ENCODE assay signal across 8 mouse cellular contexts in the genomic region with DNA sequence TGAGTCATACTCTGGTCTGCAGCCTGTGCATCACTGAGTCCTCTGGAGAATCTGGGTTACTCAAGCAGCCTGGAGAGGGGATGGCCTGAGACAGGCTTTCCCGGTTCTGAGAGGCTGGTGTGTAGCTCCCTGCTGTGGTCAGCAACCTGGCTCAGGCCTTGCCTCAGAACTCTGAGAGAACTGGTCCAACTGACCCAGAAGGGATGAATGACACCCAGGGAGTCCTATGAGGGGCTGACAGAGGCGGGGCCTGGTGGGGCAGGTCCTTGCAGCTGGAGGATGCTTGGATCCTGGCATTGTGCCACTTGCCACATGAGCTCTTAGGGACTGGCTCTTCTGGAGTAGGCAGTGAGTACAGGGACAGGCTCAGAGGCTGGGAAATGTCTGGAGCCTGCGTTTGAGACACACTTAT. TPM values are rescaled to one million over a fixed set of nuclear protein-coding genes. Genes with fewer than 3 reads are reported as not detected.
A peak's percentile ranks its signal among the peaks of the same experiment; 100 is the strongest.
DNase-seq lines count a peak whose midpoint lies in the region; ATAC-seq lines count a peak whose summit lies in the region.

No protein-coding gene starts in this region.

- H3K27me3 ChIP-seq in neural tube, embryonic 12.5 days (replicated peaks): no peaks in the 10 kb centered on the region
- no peaks in the 10 kb centered on the region for H3K27me3 ChIP-seq in neural tube, embryonic 15.5 days (replicated peaks)
- no peaks in the 10 kb centered on the region for H3K27me3 ChIP-seq in kidney, embryonic 15.5 days
- H3K27me3 ChIP-seq in lung, embryonic 15.5 days: no peaks in the 10 kb centered on the region

- H3K4me1 ChIP-seq in neural tube, embryonic 12.5 days: peaks cover 12% of the 10 kb centered on the region; the same call in 1 of the 2 replicates
- peaks cover 20% of the 10 kb centered on the region for H3K4me1 ChIP-seq in neural tube, embryonic 15.5 days
- no peaks in the 10 kb centered on the region for H3K4me1 ChIP-seq in kidney, embryonic 15.5 days
- 0 out of 2 replicates have a peak, but pooled peaks cover 7% of the 10 kb centered on the region for H3K4me1 ChIP-seq in lung, embryonic 15.5 days

- no peaks in the 10 kb centered on the region for H3K9me3 ChIP-seq in neural tube, embryonic 12.5 days
- H3K9me3 ChIP-seq in neural tube, embryonic 15.5 days (replicated peaks): no peaks in the 10 kb centered on the region
- H3K9me3 ChIP-seq in kidney, embryonic 15.5 days (replicated peaks): no peaks in the 10 kb centered on the region
- no peaks in the 10 kb centered on the region for H3K9me3 ChIP-seq in lung, embryonic 15.5 days

- peak; percentile 71 to 77 for DNase-seq in cerebellum, adult 18-20 months
- peak; percentile 71 to 74 for DNase-seq in gastrocnemius, postnatal 36 days
- DNase-seq in embryo, embryonic 11 days: no peak

- H3K27ac ChIP-seq in neural tube, embryonic 12.5 days: no peak overlapping the region
- H3K27ac ChIP-seq in neural tube, embryonic 15.5 days (replicated peaks): no peak overlapping the region
- no peak overlapping the region for H3K27ac ChIP-seq in kidney, embryonic 15.5 days
- no peak overlapping the region for H3K27ac ChIP-seq in lung, embryonic 15.5 days

- H3K4me3 ChIP-seq in neural tube, embryonic 12.5 days: no peak overlapping the region
- no peak overlapping the region for H3K4me3 ChIP-seq in neural tube, embryonic 15.5 days (replicated peaks)
- no peak overlapping the region for H3K4me3 ChIP-seq in kidney, embryonic 15.5 days (replicated peaks)
- no peak overlapping the region for H3K4me3 ChIP-seq in lung, embryonic 15.5 days

- H3K36me3 ChIP-seq in neural tube, embryonic 12.5 days: peaks cover 5% of the 10 kb centered on the region; the same call in 1 of the 2 replicates
- no peaks in the 10 kb centered on the region; the same call in 1 of the 2 replicates for H3K36me3 ChIP-seq in neural tube, embryonic 15.5 days
- H3K36me3 ChIP-seq in kidney, embryonic 15.5 days: no peaks in the 10 kb centered on the region
- no peaks in the 10 kb centered on the region for H3K36me3 ChIP-seq in lung, embryonic 15.5 days

- WGBS in neural tube, embryonic 12.5 days: 50% methylated on average over 3 of the region's 3 CpGs
- WGBS in neural tube, embryonic 15.5 days: 49% methylated on average over 3 of the region's 3 CpGs
- 67% methylated on average over 3 of the region's 3 CpGs for WGBS in kidney, embryonic 15.5 days
- 35% methylated on average over 3 of the region's 3 CpGs for WGBS in lung, embryonic 15.5 days

- peak; percentile 45; the same call in 1 of the 2 replicates for ATAC-seq in neural tube, embryonic 12.5 days (ENCODE audit: low FRiP score, low read depth)
- no peak for ATAC-seq in neural tube, embryonic 15.5 days (ENCODE audit: low FRiP score)
- ATAC-seq in kidney, embryonic 15.5 days (replicated peaks; ENCODE audit: low FRiP score): peak; percentile 65; the same call in 1 of the 2 replicates
- ATAC-seq in lung, embryonic 15.5 days (ENCODE audit: borderline replicate concordance, extremely low read depth, low FRiP score, low TSS enrichment): peak; percentile 86
- no peak for ATAC-seq in granulocyte monocyte progenitor cell, adult 5-6 weeks (replicated peaks; ENCODE audit: poor library complexity, severe bottlenecking)

- H3K9ac ChIP-seq in neural tube, embryonic 12.5 days: no peak overlapping the region
- no peak overlapping the region for H3K9ac ChIP-seq in neural tube, embryonic 15.5 days (replicated peaks)
- H3K9ac ChIP-seq in kidney, embryonic 15.5 days: no peak overlapping the region
- no peak overlapping the region for H3K9ac ChIP-seq in lung, embryonic 15.5 days

- no peak overlapping the region for H3K4me2 ChIP-seq in neural tube, embryonic 12.5 days (replicated peaks)
- H3K4me2 ChIP-seq in neural tube, embryonic 15.5 days: no peak overlapping the region
- H3K4me2 ChIP-seq in kidney, embryonic 15.5 days: no peak overlapping the region
- no peak overlapping the region for H3K4me2 ChIP-seq in lung, embryonic 15.5 days

- intact Hi-C loops in gastrocnemius, postnatal 36 days (cut with DNase I): no loop called here

RNA-seq across cellular contexts. Expression of a gene that starts 47.7 kb away (rescaled TPM):
- polyA plus RNA-seq in neural tube, embryonic 12.5 days (2016; fragmentation: Nextera tagmentation; extraction: Ambion mirVana): 41.2 and 42.6 TPM in 2 replicates
- polyA plus RNA-seq in neural tube, embryonic 15.5 days (2015; fragmentation: Nextera tagmentation; extraction: Ambion mirVana): 24.8 and 25.6 TPM in 2 replicates
- 1 to 10 TPM; 1.2 to 1.6 TPM for total RNA-seq in gastrocnemius, postnatal 36 days (2021)
- polyA plus RNA-seq in kidney, embryonic 15.5 days (2015; fragmentation: Nextera tagmentation; extraction: Ambion mirVana): 17.0 and 18.8 TPM in 2 replicates
- polyA plus RNA-seq in lung, embryonic 15.5 days (2015; fragmentation: Nextera tagmentation; extraction: Ambion mirVana): 15.0 and 16.2 TPM in 2 replicates
- total RNA-seq in granulocyte monocyte progenitor cell, adult 5-6 weeks (2014; fragmentation: Nextera tagmentation): 78.2 and 85.4 TPM in 2 replicates
- total RNA-seq in granulocyte monocyte progenitor cell, adult 5-6 weeks (2017): 60.4 and 80.7 TPM in 2 replicates

Comparison
In these comparisons a context has a peak if more than half of its experiments do, and no peak if none do; other contexts are left out.
1. ATAC-seq: peak in neural tube, embryonic 12.5 days (single experiment), kidney, embryonic 15.5 days (single experiment) and lung, embryonic 15.5 days (single experiment); none in neural tube, embryonic 15.5 days (single experiment) and granulocyte monocyte progenitor cell, adult 5-6 weeks (single experiment).